Mouse (Mus musculus) hindbrain, embryonic 16.5 days (tissue): Measurements from ENCODE around the gene Gdpd3. TPM values are rescaled to one million over a fixed set of nuclear protein-coding genes. Genes with fewer than 3 reads are reported as not detected.

Experiments used
- ATAC-seq: fragments of 200-750 bp; cut with Nextera tagmentation; 2 replicates; pipeline ENCODE4 v1.8.0; 2017; ENCODE audit warnings: moderate TSS enrichment, moderate library complexity
- H3K27ac ChIP-seq: fragments of 300-500 bp; sonication (generic); 2 replicates; pipeline ENCODE4 v1.5.1; 2014; ENCODE audit warnings: low read depth, mild to moderate bottlenecking, control low read depth, low read length, moderate library complexity
- H3K27me3 ChIP-seq: fragments of 300-500 bp; sonication (generic); replicated peaks from 2 replicates; pipeline ENCODE4 v1.6.1; 2014; ENCODE audit warnings: low read length; ENCODE audit not compliant: control insufficient read depth, insufficient read depth
- H3K36me3 ChIP-seq: fragments of 300-500 bp; sonication (generic); 2 replicates; pipeline ENCODE4 v1.6.1; 2014; ENCODE audit warnings: mild to moderate bottlenecking, low read length, moderate library complexity, mixed read lengths; ENCODE audit not compliant: control insufficient read depth, insufficient read depth
- H3K4me1 ChIP-seq: fragments of 300-500 bp; sonication (generic); 2 replicates; pipeline ENCODE4 v1.6.1; 2014; ENCODE audit warnings: low read depth, low read length; ENCODE audit not compliant: control insufficient read depth, insufficient read depth
- H3K4me2 ChIP-seq: fragments of 300-500 bp; sonication (generic); 2 replicates; pipeline ENCODE4 v1.6.1; 2014; ENCODE audit warnings: mild to moderate bottlenecking, low read length, control low read depth, moderate library complexity
- H3K4me3 ChIP-seq: fragments of 300-500 bp; sonication (generic); 2 replicates; pipeline ENCODE4 v1.5.1; 2014; ENCODE audit warnings: mild to moderate bottlenecking, low read length, control low read depth, moderate library complexity
- H3K9ac ChIP-seq: fragments of 300-500 bp; sonication (generic); 2 replicates; pipeline ENCODE4 v1.6.1; 2014; ENCODE audit warnings: low read depth, mild to moderate bottlenecking, control low read depth, low read length, moderate library complexity
- H3K9me3 ChIP-seq: fragments of 300-500 bp; sonication (generic); 2 replicates; pipeline ENCODE4 v1.6.1; 2014; ENCODE audit warnings: mild to moderate bottlenecking, low read length, moderate library complexity; ENCODE audit not compliant: control insufficient read depth
- WGBS: fragments of 180-500 bp; shearing (Covaris S2); extraction: QIAGEN DNeasy Blood & Tissue Kit; methylation state at CpG from one replicate; pipeline ENCODE4 v1.1.7; 2014; 5-methylcytosine and 5-hydroxymethylcytosine counted together
- polyA plus RNA-seq: library from polyadenylated mRNA; unstranded; fragments of >200 nt; fragmentation: Nextera tagmentation; extraction: Ambion mirVana; gene quantifications from 2 replicates; pipeline ENCODE4 v1.2.1, GENCODE M21; 2015

The Gdpd3 gene
- polyA plus RNA-seq, 1 experiment from 2014 or later = 1.5 TPM

- peak; percentile 93 for ATAC-seq
- peak within 1 kb of the TSS; percentile 87 for H3K9ac ChIP-seq
- H3K4me2 ChIP-seq = peak within 1 kb of the TSS; percentile 83
- WGBS = under 1% methylated on average over 69 of the region's 83 CpGs
- H3K9me3 ChIP-seq = no peaks in the 10 kb centered on the region
- H3K27ac ChIP-seq = peak within 1 kb of the TSS; percentile 93
- peaks cover 32% of the 10 kb centered on the region for H3K4me1 ChIP-seq
- H3K36me3 ChIP-seq = peaks cover 36% of the 10 kb centered on the region
- no peaks in the 10 kb centered on the region for H3K27me3 ChIP-seq
- peak within 1 kb of the TSS; percentile 89 for H3K4me3 ChIP-seq
Measured at GRCm38 (mm10) chr7:126791851-126792720, 26.0 kb downstream of the Gdpd3 start, which contains the start of gene Ppp4c. TSS of gene Ppp4c (minus strand) at chr7:126792496.

- Histone ChIP-seq H3K27me3 (no peaks in the 10 kb centered on the region), H3K9ac (peak overlapping the region; percentile 87), H3K36me3 (peaks cover 29% of the 10 kb centered on the region), H3K9me3 (no peaks in the 10 kb centered on the region), H3K4me3 (peak overlapping the region; percentile 89), H3K4me1 (peaks cover 40% of the 10 kb centered on the region), H3K4me2 (peak overlapping the region; percentile 83), H3K27ac (peak overlapping the region; percentile 93)
- peak; percentile 8 for ATAC-seq
- WGBS = 29% methylated on average over 11 of the region's 11 CpGs
Measured at GRCm38 (mm10) chr7:126792721-126793443, 26.7 kb downstream of the Gdpd3 start.

- peaks cover 23% of the 10 kb centered on the region for H3K36me3 ChIP-seq
- WGBS = 70% methylated on average over 4 of the region's 4 CpGs
- peaks cover 43% of the 10 kb centered on the region for H3K4me1 ChIP-seq
- ATAC-seq = no peak
- H3K9ac ChIP-seq = no peak overlapping the region
- H3K9me3 ChIP-seq = no peaks in the 10 kb centered on the region
- H3K4me2 ChIP-seq = no peak overlapping the region
- no peak overlapping the region for H3K4me3 ChIP-seq
- H3K27me3 ChIP-seq = no peaks in the 10 kb centered on the region
- no peak overlapping the region for H3K27ac ChIP-seq
Measured at GRCm38 (mm10) chr7:126793456-126794270, 27.5 kb downstream of the Gdpd3 start.

- no peak for ATAC-seq
- Histone ChIP-seq H3K27ac (no peak overlapping the region), H3K36me3 (peaks cover 22% of the 10 kb centered on the region), H3K9ac (no peak overlapping the region), H3K4me3 (no peak overlapping the region), H3K4me2 (no peak overlapping the region), H3K4me1 (peaks cover 43% of the 10 kb centered on the region), H3K9me3 (no peaks in the 10 kb centered on the region), H3K27me3 (no peaks in the 10 kb centered on the region)
- WGBS = 77% methylated on average over 4 of the region's 4 CpGs
Measured at GRCm38 (mm10) chr7:126794271-126794605, 28.1 kb downstream of the Gdpd3 start.

- no peak for ATAC-seq
- no peak overlapping the region for H3K4me3 ChIP-seq
- no peak overlapping the region for H3K27ac ChIP-seq
- H3K27me3 ChIP-seq = no peaks in the 10 kb centered on the region
- 77% methylated on average over 16 of the region's 16 CpGs for whole genome bisulfite sequencing
- peaks cover 48% of the 10 kb centered on the region for H3K4me1 ChIP-seq
- H3K36me3 ChIP-seq = peaks cover 21% of the 10 kb centered on the region
- no peak overlapping the region for H3K9ac ChIP-seq
- no peak overlapping the region for H3K4me2 ChIP-seq
- H3K9me3 ChIP-seq = no peaks in the 10 kb centered on the region
Measured at GRCm38 (mm10) chr7:126795387-126796317, 29.5 kb downstream of the Gdpd3 start.

- no peak for ATAC-seq
- Histone ChIP-seq H3K4me2 (peak overlapping the region; percentile 84; the same call in 1 of the 2 replicates), H3K27me3 (no peaks in the 10 kb centered on the region), H3K4me3 (no peak overlapping the region; the same call in 1 of the 2 replicates), H3K36me3 (peaks cover 21% of the 10 kb centered on the region), H3K27ac (no peak overlapping the region), H3K4me1 (peaks cover 40% of the 10 kb centered on the region), H3K9me3 (no peaks in the 10 kb centered on the region), H3K9ac (peak overlapping the region; percentile 88; the same call in 1 of the 2 replicates)
- 63% methylated on average over 8 of the region's 8 CpGs for WGBS
Measured at GRCm38 (mm10) chr7:126796350-126796932, 30.3 kb downstream of the Gdpd3 start.

GRCm38 (mm10) chr7:126797411-126798126 lies 31.4 kb downstream of the Gdpd3 start, which contains the start of gene Fam57b:
TSS of gene Fam57b (plus strand) at chr7:126797668.
- 20% methylated on average over 21 of the region's 21 CpGs for WGBS
- Histone ChIP-seq H3K4me1 (peaks cover 39% of the 10 kb centered on the region), H3K4me2 (peak within 1 kb of the TSS; percentile 84), H3K27me3 (no peaks in the 10 kb centered on the region), H3K4me3 (peak within 1 kb of the TSS; percentile 73), H3K9me3 (no peaks in the 10 kb centered on the region), H3K9ac (peak within 1 kb of the TSS; percentile 88), H3K36me3 (peaks cover 21% of the 10 kb centered on the region), H3K27ac (peak within 1 kb of the TSS; percentile 96)
- ATAC-seq = no peak
